Mouse (Mus musculus) c-Kit-negative CD71-positive TER-119-positive erythroid progenitor cells, embryonic 14.5 days (primary cell): ENCODE measurements around the gene Apoa4.

Experiments
- DNase-seq: peaks from one replicate; pipeline ENCODE4 v3.0.0-alpha.2; 2013; ENCODE audit warnings: low read depth, low spot score

The Apoa4 gene

DNA sequence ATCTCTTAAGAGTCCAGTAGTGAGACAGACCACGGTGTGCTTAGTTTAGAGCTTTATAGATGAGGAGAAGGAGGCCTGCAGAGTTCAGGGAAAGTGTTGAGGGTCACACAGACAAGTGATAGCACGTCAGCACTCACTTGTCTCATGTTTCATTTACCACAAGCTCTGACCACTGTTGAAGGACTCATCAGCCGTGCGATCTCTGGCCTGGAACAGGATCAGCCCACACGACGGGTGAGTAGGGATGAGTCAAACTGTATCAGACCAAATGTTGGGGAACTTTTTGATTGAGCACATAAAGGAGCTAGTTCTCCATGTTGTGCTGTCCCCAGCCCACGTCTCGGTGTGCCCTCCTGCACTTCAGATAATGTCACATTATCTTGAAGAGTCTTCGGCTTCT is 34.0 kb downstream of the Apoa4 start:
- DNase-seq: no peak

DNA sequence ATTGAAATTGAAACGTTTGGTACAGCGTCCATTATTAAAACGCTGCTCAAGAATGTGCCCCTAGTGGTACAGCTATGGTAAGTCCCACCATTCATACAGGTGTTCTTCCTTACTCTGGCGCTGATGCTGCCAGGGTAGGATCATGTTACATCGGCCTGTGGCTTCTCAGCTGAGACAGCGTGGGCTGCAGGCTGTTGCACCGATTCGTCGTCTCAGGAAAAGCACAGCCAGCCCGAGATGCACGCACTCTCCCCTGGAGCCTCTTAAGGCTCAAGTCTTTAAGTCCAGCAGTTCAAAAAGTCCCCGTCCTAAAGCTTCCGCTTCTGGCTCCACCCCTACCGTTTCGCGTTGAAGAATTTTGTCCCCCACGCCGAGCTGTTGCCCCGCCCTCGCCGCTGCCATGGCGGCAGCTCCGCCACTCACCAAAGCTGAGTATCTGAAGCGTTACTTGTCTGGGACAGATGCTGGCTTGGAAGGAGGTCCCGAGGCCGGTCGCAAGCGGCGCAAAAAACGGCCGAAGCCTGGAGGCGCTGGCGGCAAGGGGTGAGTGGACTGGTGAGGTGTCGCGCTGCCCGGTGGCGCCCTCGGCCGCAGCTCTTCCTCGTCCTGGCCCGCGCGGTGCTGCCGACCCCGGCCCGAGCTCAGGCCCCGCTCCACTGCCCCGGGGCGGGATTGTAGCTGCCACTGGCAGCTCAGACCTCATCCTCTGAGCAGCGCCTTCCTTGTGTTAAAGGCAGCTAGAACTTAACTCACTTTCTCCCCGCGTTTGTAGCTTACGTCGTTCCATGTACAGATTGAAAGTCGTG is 42.3 kb downstream of the Apoa4 start, which contains the start of gene Bud13:
TSS of gene Bud13 (plus strand) at position 378 of the 806 bp plus-strand sequence.
- peak; percentile 89 for DNase-seq
